Mouse (Mus musculus): ENCODE results near the gene Iqcd. TPM values are rescaled to one million over a fixed set of nuclear protein-coding genes. Genes with fewer than 3 reads are reported as not detected.

Gene Iqcd
- polyA plus RNA-seq, 1 experiment from 2014 or later = 0.81 TPM

GRCm38 (mm10) chr5:120565171-120565905 is 23.5 kb upstream of the Iqcd start:
- H3K4me3 ChIP-seq = no peak overlapping the region
- H3K27me3 ChIP-seq (replicated peaks; ENCODE audit: low read depth, poor library complexity, severe bottlenecking) = no peaks in the 10 kb centered on the region
- H3K27ac ChIP-seq (replicated peaks) = peak overlapping the region; percentile 80
- peaks cover 90% of the 10 kb centered on the region for H3K4me1 ChIP-seq
- H3K36me3 ChIP-seq (replicated peaks) = no peaks in the 10 kb centered on the region
- no peak for DNase-seq (ENCODE audit: low spot score)
- WGBS = 48% methylated on average over 15 of the region's 15 CpGs
- no peaks in the 10 kb centered on the region for H3K9me3 ChIP-seq

- peaks cover 90% of the 10 kb centered on the region for H3K4me1 ChIP-seq
- H3K4me3 ChIP-seq = no peak overlapping the region
- no peak for DNase-seq (ENCODE audit: low spot score)
- H3K27me3 ChIP-seq (replicated peaks; ENCODE audit: low read depth, poor library complexity, severe bottlenecking) = no peaks in the 10 kb centered on the region
- no peaks in the 10 kb centered on the region for H3K9me3 ChIP-seq
- WGBS = 57% methylated on average over 5 of the region's 5 CpGs
- no peaks in the 10 kb centered on the region for H3K36me3 ChIP-seq (replicated peaks)
- peak overlapping the region; percentile 80 for H3K27ac ChIP-seq (replicated peaks)
Observed at GRCm38 (mm10) chr5:120566101-120566500, 22.7 kb upstream of the Iqcd start.

GRCm38 (mm10) chr5:120566681-120567252 is 22.0 kb upstream of the Iqcd start:
- H3K9me3 ChIP-seq = no peaks in the 10 kb centered on the region
- H3K36me3 ChIP-seq (replicated peaks) = no peaks in the 10 kb centered on the region
- H3K27me3 ChIP-seq (replicated peaks; ENCODE audit: low read depth, poor library complexity, severe bottlenecking) = no peaks in the 10 kb centered on the region
- 53% methylated on average over 9 of the region's 9 CpGs for WGBS
- peaks cover 93% of the 10 kb centered on the region for H3K4me1 ChIP-seq
- H3K27ac ChIP-seq (replicated peaks) = peak overlapping the region; percentile 80
- no peak for DNase-seq (ENCODE audit: low spot score)
- H3K4me3 ChIP-seq = no peak overlapping the region

- Histone ChIP-seq H3K4me1 (peaks cover 94% of the 10 kb centered on the region), H3K36me3 (replicated peaks) (no peaks in the 10 kb centered on the region), H3K27me3 (replicated peaks; ENCODE audit: low read depth, poor library complexity, severe bottlenecking) (no peaks in the 10 kb centered on the region), H3K4me3 (peak overlapping the region; percentile 17; the same call in 1 of the 2 replicates), H3K9me3 (no peaks in the 10 kb centered on the region), H3K27ac (replicated peaks) (peak overlapping the region; percentile 80)
- WGBS = 10% methylated on average over 21 of the region's 21 CpGs
- peak; percentile 82 for DNase-seq (ENCODE audit: low spot score)
Observed at GRCm38 (mm10) chr5:120567253-120567701, 21.5 kb upstream of the Iqcd start.

- peak overlapping the region; percentile 80 for H3K27ac ChIP-seq (replicated peaks)
- no peaks in the 10 kb centered on the region for H3K27me3 ChIP-seq (replicated peaks; ENCODE audit: low read depth, poor library complexity, severe bottlenecking)
- H3K4me1 ChIP-seq = peaks cover 90% of the 10 kb centered on the region
- no peaks in the 10 kb centered on the region for H3K36me3 ChIP-seq (replicated peaks)
- no peaks in the 10 kb centered on the region for H3K9me3 ChIP-seq
- DNase-seq (ENCODE audit: low spot score) = no peak
- peak overlapping the region; percentile 17; the same call in 1 of the 2 replicates for H3K4me3 ChIP-seq
- 59% methylated on average over 14 of the region's 14 CpGs for WGBS
Observed at GRCm38 (mm10) chr5:120567761-120568211, 21.0 kb upstream of the Iqcd start.

- no peaks in the 10 kb centered on the region for H3K27me3 ChIP-seq (replicated peaks; ENCODE audit: low read depth, poor library complexity, severe bottlenecking)
- peak overlapping the region; percentile 80 for H3K27ac ChIP-seq (replicated peaks)
- 75% methylated on average over 9 of the region's 9 CpGs for WGBS
- H3K4me3 ChIP-seq = no peak overlapping the region
- H3K9me3 ChIP-seq = no peaks in the 10 kb centered on the region
- no peak for DNase-seq (ENCODE audit: low spot score)
- H3K4me1 ChIP-seq = peaks cover 87% of the 10 kb centered on the region
- no peaks in the 10 kb centered on the region for H3K36me3 ChIP-seq (replicated peaks)
Observed at GRCm38 (mm10) chr5:120568336-120568768, 20.5 kb upstream of the Iqcd start.

GRCm38 (mm10) chr5:120568964-120569363 is 19.9 kb upstream of the Iqcd start:
- Histone ChIP-seq H3K9me3 (no peaks in the 10 kb centered on the region), H3K27me3 (replicated peaks; ENCODE audit: low read depth, poor library complexity, severe bottlenecking) (no peaks in the 10 kb centered on the region), H3K36me3 (replicated peaks) (no peaks in the 10 kb centered on the region), H3K4me3 (no peak overlapping the region), H3K27ac (replicated peaks) (peak overlapping the region; percentile 80; the same call in 1 of the 2 replicates), H3K4me1 (peaks cover 83% of the 10 kb centered on the region)
- WGBS = 89% methylated on average over 4 of the region's 4 CpGs
- DNase-seq (ENCODE audit: low spot score) = no peak

- WGBS = 89% methylated on average over 3 of the region's 3 CpGs
- H3K36me3 ChIP-seq (replicated peaks) = no peaks in the 10 kb centered on the region
- DNase-seq (ENCODE audit: low spot score) = no peak
- H3K9me3 ChIP-seq = no peaks in the 10 kb centered on the region
- peaks cover 82% of the 10 kb centered on the region for H3K4me1 ChIP-seq
- H3K27ac ChIP-seq (replicated peaks) = peak overlapping the region; percentile 26; the same call in 1 of the 2 replicates
- no peak overlapping the region for H3K4me3 ChIP-seq
- H3K27me3 ChIP-seq (replicated peaks; ENCODE audit: low read depth, poor library complexity, severe bottlenecking) = no peaks in the 10 kb centered on the region
Observed at GRCm38 (mm10) chr5:120569791-120570190, 19.0 kb upstream of the Iqcd start.

GRCm38 (mm10) chr5:120570289-120570897 is 18.4 kb upstream of the Iqcd start:
- Histone ChIP-seq H3K27ac (replicated peaks) (peak overlapping the region; percentile 54; the same call in 1 of the 2 replicates), H3K36me3 (replicated peaks) (no peaks in the 10 kb centered on the region), H3K9me3 (no peaks in the 10 kb centered on the region), H3K4me1 (peaks cover 81% of the 10 kb centered on the region), H3K27me3 (replicated peaks; ENCODE audit: low read depth, poor library complexity, severe bottlenecking) (no peaks in the 10 kb centered on the region), H3K4me3 (no peak overlapping the region)
- DNase-seq (ENCODE audit: low spot score) = no peak
- WGBS = 86% methylated on average over 11 of the region's 11 CpGs

GRCm38 (mm10) chr5:120571056-120571740 is 17.6 kb upstream of the Iqcd start:
- peaks cover 73% of the 10 kb centered on the region for H3K4me1 ChIP-seq
- no peaks in the 10 kb centered on the region for H3K27me3 ChIP-seq (replicated peaks; ENCODE audit: low read depth, poor library complexity, severe bottlenecking)
- H3K9me3 ChIP-seq = no peaks in the 10 kb centered on the region
- peak overlapping the region; percentile 54; the same call in 1 of the 2 replicates for H3K27ac ChIP-seq (replicated peaks)
- H3K4me3 ChIP-seq = no peak overlapping the region
- peak; percentile 43 for DNase-seq (ENCODE audit: low spot score)
- 52% methylated on average over 14 of the region's 14 CpGs for WGBS
- H3K36me3 ChIP-seq (replicated peaks) = no peaks in the 10 kb centered on the region

GRCm38 (mm10) chr5:120574469-120575063 is 14.2 kb upstream of the Iqcd start:
- Histone ChIP-seq H3K36me3 (replicated peaks) (0 out of 2 replicates have a peak, but pooled peaks cover under 1% of the 10 kb centered on the region), H3K4me3 (no peak overlapping the region), H3K27me3 (replicated peaks; ENCODE audit: low read depth, poor library complexity, severe bottlenecking) (no peaks in the 10 kb centered on the region), H3K4me1 (peaks cover 71% of the 10 kb centered on the region), H3K9me3 (no peaks in the 10 kb centered on the region), H3K27ac (replicated peaks) (no peak overlapping the region; the same call in 1 of the 2 replicates)
- DNase-seq (ENCODE audit: low spot score) = no peak
- 71% methylated on average over 10 of the region's 10 CpGs for WGBS
